Mouse (Mus musculus): ENCODE results near the gene Mgea5.
"Not testable (repeated sequence)": the region's sequence is repeated elsewhere in the genome, so short reads cannot be mapped to it uniquely, and the experiment has no call there.

The Mgea5 gene

GRCm38 (mm10) chr19:45783181-45783932, at the start of gene Mgea5:
Gene Mgea5 (minus strand): TSS chr19:45783837.
- DNase-seq (ENCODE audit: inconsistent ontology term): peak; percentile 100

GRCm38 (mm10) chr19:45830679-45831078, 47.0 kb upstream of the Mgea5 start:
- DNase-seq (ENCODE audit: inconsistent ontology term): no peak

- no peak for DNase-seq (ENCODE audit: inconsistent ontology term)
Measured at GRCm38 (mm10) chr19:45827736-45828135, 44.1 kb upstream of the Mgea5 start.

- no peak for DNase-seq (ENCODE audit: inconsistent ontology term)
Measured at GRCm38 (mm10) chr19:45827125-45827524, 43.5 kb upstream of the Mgea5 start.

DNA sequence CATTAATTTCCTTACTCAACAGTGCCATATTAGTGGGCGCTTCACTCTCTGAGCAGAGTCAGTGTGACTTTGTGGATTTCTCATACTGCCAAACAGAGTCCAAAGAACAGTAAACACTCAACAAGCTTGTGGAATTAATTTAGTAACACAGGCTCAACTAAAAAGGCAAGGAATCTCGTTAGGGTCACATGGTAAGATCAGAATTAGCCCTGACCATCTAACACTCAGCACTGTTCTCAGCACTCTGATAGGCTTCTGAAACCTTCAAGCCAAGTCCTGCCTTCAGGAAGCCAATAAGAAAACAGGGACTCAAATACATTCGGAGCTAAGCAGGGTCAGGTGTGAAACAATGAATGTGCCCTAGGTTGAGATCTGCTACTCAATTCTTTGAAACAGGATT, 42.5 kb upstream of the Mgea5 start:
- no peak for DNase-seq (ENCODE audit: inconsistent ontology term)

GRCm38 (mm10) chr19:45821832-45822231, 38.2 kb upstream of the Mgea5 start:
- DNase-seq (ENCODE audit: inconsistent ontology term): no peak

DNA sequence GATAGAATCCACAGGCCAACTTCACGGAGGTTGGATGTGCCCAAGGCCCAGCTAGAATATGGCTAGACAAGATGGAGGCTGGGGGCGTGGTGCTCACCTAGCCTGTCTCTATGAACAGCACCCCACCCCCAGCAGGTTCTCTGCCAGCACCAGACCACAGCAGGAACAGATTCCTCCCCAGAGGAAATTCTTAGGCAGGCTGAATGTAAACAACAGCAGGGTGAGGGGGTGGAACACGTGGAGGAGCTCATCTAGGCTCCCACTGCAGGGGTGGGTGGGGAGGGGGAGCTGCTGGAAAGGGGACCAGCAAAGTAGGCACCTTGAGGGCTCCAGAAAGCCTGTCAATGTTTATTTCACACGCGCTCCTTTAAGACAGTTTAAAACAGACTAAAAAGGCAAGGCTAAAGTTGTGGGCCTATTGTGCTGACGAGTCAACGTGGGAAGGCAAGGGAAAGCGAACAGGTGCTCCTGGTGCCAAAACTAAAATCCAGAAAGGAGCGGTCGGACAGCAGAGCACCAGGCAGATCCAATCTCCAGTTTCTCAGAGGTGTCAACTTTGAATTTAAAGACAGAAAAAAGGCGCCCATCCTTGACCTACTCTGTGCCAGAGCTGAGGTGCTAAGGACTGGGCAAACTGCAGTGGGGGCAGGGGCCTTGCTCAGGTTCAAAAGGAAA, 34.3 kb upstream of the Mgea5 start:
- no peak for DNase-seq (ENCODE audit: inconsistent ontology term)

- DNase-seq (ENCODE audit: inconsistent ontology term): no peak
Measured at GRCm38 (mm10) chr19:45816727-45817126, 33.1 kb upstream of the Mgea5 start.

- DNase-seq (ENCODE audit: inconsistent ontology term): peak; percentile 46
Measured at GRCm38 (mm10) chr19:45815831-45816405, 32.3 kb upstream of the Mgea5 start, which contains the start of gene Kcnip2. Gene Kcnip2 (minus strand): TSS chr19:45816061.

DNA sequence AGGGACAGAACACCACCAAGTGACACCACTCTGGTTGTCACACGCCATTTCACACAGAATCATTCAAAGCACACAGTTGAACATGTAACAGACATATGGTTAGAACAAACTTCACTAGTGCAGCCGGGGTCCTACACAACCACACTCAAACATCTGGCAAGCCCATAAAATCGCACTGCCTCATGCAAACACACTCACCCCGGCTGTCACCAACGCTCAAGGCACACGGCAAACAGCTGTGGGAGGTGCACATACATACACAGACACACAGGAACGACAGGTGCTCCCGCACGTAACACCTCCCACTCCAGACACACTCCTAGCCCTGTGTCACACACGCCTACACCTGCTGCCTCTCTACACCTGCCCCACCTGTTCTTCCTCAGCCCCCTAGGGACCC, 31.5 kb upstream of the Mgea5 start:
- no peak for DNase-seq (ENCODE audit: inconsistent ontology term)

DNA sequence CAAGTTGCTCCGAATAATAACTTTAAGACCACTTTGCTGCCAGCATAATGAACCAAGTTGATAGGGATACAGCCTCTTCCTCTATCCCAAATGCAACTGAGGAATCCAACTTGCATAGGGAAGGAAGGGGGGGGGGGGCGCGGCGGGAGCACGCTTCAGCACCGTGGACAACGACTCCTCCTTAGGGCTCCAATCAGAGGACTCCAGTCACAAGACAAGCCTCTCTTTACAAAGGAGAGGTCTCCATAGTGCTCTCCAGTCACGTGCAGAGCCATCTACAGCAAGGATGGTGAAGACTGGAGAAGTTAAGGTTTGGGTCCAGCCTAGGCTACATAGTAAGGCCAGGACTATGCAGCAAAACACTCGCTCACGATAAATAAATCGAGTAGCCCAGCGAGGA, 30.2 kb upstream of the Mgea5 start:
- peak; percentile 57 for DNase-seq (ENCODE audit: inconsistent ontology term)

DNA sequence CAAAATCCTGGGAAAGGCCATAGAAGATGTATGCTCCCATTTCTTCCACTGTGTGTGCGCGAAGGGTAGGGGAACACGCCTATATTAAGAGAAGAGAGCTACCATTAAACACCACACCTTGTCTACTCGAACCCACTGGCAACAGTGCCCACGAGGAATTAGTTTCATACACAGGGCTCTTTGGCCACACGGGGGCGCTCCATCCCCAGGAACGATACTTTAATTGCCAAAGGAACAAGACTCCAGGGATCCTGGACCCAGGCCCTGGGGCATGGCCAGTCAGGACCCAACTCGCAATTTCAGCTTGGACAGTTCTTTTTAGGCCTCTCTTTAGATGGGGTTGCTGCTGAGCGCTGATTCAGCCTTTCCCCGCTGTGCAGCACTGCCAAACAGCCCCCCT, 29.6 kb upstream of the Mgea5 start:
- DNase-seq (ENCODE audit: inconsistent ontology term): peak; percentile 88

DNA sequence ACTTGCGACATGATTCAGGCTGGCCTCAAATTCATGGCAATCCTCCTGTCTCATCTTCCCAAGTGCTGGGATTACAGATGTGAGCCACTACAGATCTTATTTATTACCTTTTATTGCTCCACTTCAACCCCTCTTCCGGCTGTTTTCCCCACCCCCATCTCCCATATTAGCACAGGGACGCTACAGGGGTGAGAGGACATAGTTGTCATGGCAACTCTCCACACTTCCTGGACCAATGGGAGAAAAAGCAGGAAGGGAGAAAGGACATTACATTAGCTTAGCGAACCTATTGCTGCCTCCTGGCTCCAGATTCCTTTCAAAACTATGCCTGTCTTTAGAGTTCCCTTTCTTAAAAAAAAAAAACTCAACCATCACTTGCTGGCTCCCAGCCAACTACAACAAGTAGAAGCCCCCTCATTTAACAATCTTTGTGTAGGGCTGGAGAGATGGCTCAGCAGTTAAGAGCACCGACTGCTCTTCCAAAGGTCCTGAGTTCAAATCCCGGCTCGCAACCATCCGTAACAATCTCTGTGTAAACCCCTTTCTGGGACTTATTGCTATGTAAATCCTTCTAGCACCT, 29.1 kb upstream of the Mgea5 start:
- DNase-seq (ENCODE audit: inconsistent ontology term): peak; percentile 19

DNA sequence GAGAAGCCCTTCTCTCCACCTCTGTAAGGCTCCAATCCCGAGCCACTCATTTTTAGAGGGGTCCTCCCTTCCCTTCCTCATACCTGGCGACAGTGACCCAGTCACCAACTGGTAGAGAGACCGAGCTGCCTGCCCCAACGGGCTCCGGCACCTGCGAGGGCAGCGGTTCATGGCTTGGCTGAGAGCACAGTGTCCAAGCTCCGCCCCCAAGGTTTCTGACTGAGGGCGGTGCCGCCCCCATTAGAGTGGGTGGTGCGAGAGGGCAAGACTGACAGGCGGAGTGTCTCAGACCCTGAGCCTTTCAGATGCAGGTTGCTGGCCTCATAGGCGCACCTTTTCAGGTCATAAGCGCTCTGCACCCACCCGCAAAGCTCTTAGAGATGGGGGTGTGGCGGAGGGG, 28.5 kb upstream of the Mgea5 start:
- peak; percentile 54 for DNase-seq (ENCODE audit: inconsistent ontology term)

- DNase-seq (ENCODE audit: inconsistent ontology term): no peak
Measured at GRCm38 (mm10) chr19:45811028-45811674, 27.5 kb upstream of the Mgea5 start.

GRCm38 (mm10) chr19:45807732-45808131, 24.1 kb upstream of the Mgea5 start:
- no peak for DNase-seq (ENCODE audit: inconsistent ontology term)

GRCm38 (mm10) chr19:45805817-45806216, 22.2 kb upstream of the Mgea5 start:
- DNase-seq (ENCODE audit: inconsistent ontology term): not testable (repeated sequence)

GRCm38 (mm10) chr19:45804593-45805368, 21.1 kb upstream of the Mgea5 start:
- peak; percentile 21 for DNase-seq (ENCODE audit: inconsistent ontology term)

DNA sequence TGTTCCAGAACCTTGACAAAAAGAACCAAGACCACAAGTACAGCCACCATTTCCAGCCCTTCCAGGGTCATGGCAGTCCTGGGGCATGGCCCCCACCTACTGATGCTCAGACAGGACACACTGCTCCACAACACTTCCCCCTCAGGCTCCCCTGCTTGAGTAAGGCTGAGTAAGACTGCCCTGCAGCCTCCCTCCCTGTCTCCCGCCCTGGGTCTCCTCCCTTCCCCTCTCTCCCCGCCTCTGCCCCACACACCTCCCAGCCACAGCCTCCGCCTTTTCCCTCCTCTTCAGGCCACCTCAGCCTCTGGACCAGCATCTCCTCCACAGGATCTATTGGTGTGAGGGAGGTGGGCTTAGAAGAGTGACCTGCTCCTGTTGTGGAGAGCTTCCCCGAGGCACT, 19.8 kb upstream of the Mgea5 start:
- DNase-seq (ENCODE audit: inconsistent ontology term): no peak

DNA sequence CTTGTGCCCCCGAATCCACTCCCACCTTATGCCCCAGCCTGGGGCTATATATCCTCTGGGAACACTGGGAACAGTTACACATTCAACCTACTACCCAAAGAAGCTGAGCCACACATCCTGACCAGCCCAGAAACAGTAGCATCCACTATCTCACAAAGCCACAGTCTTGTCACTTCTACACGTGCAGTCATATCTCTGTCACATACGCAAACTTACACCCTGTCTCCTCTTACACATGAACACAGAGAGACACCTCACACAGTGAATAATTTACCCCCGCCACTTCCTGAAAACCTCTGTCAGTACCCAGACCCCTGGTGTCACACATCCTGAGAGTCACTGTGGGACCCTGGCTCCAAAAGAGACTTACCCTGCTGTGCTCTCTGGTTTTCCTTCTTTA, 19.1 kb upstream of the Mgea5 start:
- DNase-seq (ENCODE audit: inconsistent ontology term): no peak

GRCm38 (mm10) chr19:45796879-45797278, 13.2 kb upstream of the Mgea5 start:
- DNase-seq (ENCODE audit: inconsistent ontology term): no peak
